Mouse (Mus musculus) small intestine, adult 2 months (tissue): ENCODE measurements around the gene Add3.

Source experiments
- CTCF ChIP-seq: fragments of 200-500 bp; IDR thresholded peaks from 2 replicates; pipeline ENCODE4 v1.5.1; 2012; ENCODE audit warnings: low read depth, mild to moderate bottlenecking, control low read depth, inconsistent platforms, low read length, moderate library complexity, mixed read lengths; ENCODE audit not compliant: insufficient replicate concordance, insufficient read length; ENCODE audit errors: extremely low read depth
- POLR2A ChIP-seq: fragments of 200-500 bp; IDR thresholded peaks from 2 replicates; pipeline ENCODE4 v1.6.1; 2012; ENCODE audit warnings: low read depth, mild to moderate bottlenecking, control low read depth, inconsistent platforms, low read length, moderate library complexity

- TF ChIP-seq CTCF (no peak), POLR2A (no peak)
These were observed 101.6 kb downstream of the Add3 start for GRCm38 (mm10) chr19:53241806-53242205.
